Mouse (Mus musculus) CD4-positive, CD25-positive, alpha-beta regulatory T cell, adult 9 weeks (primary cell): ENCODE results near the gene Ccdc81. TPM values are rescaled to one million over a fixed set of nuclear protein-coding genes. Genes with fewer than 3 reads are reported as not detected.

ENCODE experiments used
- polyA plus RNA-seq: library from polyadenylated mRNA; unstranded; fragments of 100-300 nt; shearing (Covaris generic); gene quantifications from one replicate; pipeline ENCODE4 v1.2.1, GENCODE M21; 2017

The Ccdc81 gene
- polyA plus RNA-seq: not detected

DNA sequence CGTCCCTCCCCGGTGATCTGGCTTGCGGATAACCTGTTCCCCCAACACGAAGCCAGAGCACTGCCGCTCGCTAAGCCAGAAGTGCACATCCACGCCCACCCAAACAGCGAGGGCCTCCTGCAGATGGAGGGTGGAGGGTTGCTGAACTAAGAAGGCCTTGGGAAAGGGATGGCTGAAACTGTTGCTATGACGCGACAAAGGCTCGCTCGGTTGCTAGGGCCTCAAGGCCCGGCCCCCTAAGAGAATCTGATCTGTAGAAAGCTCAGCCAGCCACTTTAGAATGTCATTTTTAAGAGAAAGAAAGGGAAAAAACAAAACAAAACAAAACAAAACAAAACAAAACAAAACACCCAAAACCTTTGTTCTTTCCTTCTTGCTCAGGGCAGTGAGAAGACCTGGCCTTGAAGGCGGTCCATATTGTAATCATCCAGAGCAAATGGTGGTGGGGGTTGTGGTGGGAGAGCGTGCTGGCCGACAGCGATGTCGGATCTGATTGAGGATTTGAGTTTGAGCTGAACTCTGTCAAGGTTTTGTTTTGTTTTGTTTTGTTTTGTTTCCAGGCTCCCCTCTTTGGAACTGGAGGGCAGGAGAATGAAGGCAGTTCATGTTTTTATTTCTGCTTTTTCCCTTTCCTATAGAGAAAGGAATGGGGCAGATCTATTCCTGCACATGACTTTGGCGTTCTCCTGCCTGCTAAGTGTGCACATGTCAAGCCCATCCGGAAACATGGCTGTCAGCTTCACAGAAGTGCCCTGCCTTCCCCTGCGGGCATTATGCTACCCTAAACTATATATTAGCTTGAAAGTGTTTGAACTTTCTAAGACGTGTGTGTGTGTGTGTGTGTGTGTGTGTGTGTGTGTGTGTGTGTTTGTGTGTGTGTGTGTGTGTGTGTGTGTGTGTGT lies at the start of gene Ccdc81:
Gene Ccdc81, minus strand, starts transcription at position 188 of the 902 bp plus-strand sequence.

DNA sequence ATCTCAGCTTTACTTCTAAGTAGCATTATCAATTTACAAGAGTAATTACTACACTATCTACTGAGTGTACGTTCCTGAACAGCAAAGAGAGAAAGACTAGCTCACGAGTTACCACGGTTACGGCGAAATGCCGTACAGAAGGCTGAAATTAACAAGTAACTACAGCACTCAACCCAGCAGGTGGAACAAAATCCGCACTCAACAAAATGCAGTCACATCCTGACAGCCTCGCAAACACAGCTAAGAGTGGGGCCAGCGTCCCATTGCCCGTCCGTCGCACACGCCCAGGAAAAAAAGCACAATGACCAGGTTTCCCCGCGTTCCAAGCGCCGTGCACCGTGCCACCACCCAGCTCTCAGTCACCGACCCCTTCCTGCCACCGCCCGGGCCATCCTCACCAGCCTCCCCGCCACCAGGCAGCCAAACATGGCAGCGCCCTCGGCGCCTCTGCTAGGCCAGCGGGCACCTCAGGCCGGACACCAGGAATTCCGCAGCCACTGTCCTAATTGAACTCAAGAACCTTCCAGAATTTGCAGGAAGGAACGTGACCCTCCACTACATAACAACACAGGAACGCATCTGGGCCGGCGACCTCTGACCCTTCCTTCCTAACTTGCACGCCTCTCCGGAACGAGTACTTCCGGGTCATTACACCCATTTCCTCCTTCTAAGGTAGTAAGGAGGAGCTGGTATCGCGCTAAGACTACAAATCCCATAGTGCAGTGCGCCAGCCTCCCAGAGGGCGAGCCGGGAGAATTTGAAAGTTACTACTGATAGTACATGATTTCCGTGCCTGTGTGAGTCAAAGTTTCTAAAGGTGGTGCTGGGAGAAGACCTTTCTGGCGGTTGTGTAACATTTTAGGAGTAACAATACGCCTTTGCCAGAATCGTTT lies 37.4 kb upstream of the Ccdc81 start, which contains the start of gene Hikeshi:
Gene Hikeshi, minus strand, starts transcription at position 634 of the 893 bp plus-strand sequence.

Other genes starting within 250 kb of the Ccdc81 start
- gene Hikeshi, start 37.6 kb upstream of the Ccdc81 start, polyA plus RNA-seq: 109 TPM
- 77.1 TPM for gene Eed, start 77.4 kb upstream of the Ccdc81 start, polyA plus RNA-seq
- gene Picalm, start 226.6 kb upstream of the Ccdc81 start, polyA plus RNA-seq: 25.3 TPM